Mouse (Mus musculus) splenic B cell, adult 2 months (primary cell): Measurements from ENCODE around the gene Rhov.
A peak's percentile ranks its signal among the peaks of the same experiment; 100 is the strongest.

Source experiments
- DNase-seq: peaks from one replicate; pipeline ENCODE4 v3.0.0-alpha.2; 2011; ENCODE audit warnings: low read depth, low spot score
- H3K27me3 ChIP-seq: 2 replicates; pipeline ENCODE4 v1.6.1; 2012; ENCODE audit warnings: mild to moderate bottlenecking, low read length, moderate library complexity, mixed read lengths; ENCODE audit not compliant: control insufficient read depth, poor library complexity, insufficient read depth, severe bottlenecking
- H3K36me3 ChIP-seq: 2 replicates; pipeline ENCODE4 v1.6.1; 2012; ENCODE audit warnings: mild to moderate bottlenecking, low read length, moderate library complexity, mixed read lengths; ENCODE audit not compliant: control insufficient read depth, poor library complexity, insufficient read depth, severe bottlenecking

Rhov gene

GRCm38 (mm10) chr2:119237871-119238220 is 33.2 kb downstream of the Rhov start:
- Histone ChIP-seq H3K27me3 (no peaks in the 10 kb centered on the region), H3K36me3 (no peaks in the 10 kb centered on the region)
- peak; percentile 10 for DNase-seq

DNA sequence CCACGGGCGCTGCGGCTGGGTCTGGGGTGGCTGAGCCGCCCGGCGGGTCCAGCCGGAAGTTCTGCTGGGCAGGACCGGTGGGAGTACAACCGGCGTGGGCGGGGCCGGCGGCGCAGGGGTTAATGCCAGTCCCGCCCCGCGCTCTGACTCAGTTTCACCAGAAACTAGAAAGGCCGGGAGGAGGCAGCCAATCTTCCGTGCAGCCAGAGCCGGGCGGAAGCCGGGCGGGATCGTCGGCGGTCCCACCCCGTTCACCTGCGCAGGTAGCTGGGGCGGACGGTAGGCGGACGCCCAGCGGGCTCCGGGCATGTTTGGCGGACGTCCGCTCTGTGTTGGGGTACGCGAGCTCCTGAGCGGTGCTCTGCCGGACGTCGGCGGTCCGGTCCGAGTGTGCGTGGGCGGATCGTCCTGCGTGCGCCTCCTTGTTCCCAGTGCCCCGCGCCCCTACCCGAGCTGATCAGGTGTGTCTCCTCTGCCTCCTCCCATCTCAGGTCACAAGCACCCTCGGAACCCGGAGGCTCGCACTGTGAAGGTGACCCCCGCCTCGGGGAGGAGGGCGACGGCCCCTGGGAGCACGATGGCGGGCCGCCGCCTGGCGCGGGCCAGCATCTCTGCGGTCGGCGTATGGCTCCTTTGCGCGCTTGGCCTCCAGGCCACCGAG is 33.7 kb downstream of the Rhov start, which contains the start of gene Spint1:
TSS of gene Spint1 (plus strand) at position 153 of the 661 bp plus-strand sequence.
- no peaks in the 10 kb centered on the region for H3K27me3 ChIP-seq
- H3K36me3 ChIP-seq: no peaks in the 10 kb centered on the region
- peak; percentile 19 for DNase-seq

DNA sequence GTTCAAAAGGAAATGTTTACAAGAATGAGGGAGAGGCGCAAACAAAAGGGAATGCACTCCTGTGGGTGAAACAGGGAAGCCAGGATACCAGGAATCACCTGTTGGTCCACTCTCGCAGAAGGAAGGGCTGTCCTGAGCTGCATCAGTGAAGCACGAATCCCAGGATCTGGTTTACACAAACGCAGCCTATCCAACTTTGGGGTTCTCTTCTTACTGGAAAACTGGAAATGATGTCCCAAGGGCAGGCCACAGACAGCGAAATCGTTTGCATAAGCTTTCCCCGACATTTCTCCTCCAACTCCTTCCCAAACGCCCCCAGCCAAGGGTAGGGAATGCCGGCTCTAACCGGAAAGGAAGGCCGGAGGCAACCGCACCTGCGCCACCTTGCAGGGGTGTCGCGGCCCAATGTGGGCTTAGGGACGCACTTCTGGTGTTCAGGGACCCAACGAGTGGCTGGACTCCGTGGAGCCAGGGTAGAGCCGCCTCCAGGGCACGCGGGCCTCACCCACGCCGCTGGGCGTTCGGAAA is 34.3 kb downstream of the Rhov start:
- Histone ChIP-seq H3K36me3 (no peaks in the 10 kb centered on the region), H3K27me3 (no peaks in the 10 kb centered on the region)
- no peak for DNase-seq

DNA sequence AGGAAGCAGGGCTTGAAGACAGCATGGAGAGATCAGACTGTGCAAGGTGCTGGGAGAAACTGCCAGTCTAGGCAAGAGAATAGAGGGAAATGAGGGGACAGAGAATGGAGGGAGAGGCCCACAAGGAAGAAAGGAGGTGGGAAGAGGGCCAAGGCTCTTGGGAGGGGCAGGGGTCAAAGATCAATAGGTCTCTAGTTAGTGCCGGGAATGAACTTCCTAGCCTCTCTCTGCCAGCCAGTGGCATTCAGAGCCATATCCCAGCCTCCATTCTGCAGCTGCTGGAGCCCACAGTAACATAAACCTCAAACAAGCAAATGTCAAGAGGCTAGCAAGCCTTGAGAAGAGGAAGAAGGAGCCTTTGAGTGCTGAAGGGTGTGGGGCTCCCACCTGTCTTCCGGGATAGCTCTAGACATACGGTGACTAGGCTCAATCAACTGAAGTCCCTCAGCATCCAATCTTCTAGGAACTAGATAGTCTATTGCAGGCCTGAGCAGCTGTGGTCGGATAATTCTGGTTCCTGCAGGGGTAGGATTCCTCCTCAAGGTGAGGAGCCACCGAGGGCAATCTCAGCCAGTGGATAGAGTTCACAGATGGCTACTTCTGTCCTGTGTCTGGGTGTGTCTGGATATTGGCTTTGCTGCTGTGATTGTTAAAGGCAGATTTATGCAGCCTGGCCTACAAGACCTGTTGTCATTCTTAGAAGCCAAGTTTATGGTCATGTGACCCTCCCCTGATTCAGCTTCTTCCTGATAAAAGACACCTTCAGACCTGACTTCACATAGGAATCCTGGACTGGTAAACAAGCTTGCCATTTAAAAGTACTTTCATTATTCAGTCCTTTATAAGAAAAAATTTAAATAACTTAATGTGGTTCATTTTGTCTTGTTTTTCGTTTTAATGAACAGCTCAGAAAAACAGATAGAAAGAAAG is 41.0 kb downstream of the Rhov start, which contains the start of gene Ppp1r14d:
TSS of gene Ppp1r14d (minus strand) at position 132 of the 930 bp plus-strand sequence.
- no peak for DNase-seq
- Histone ChIP-seq H3K36me3 (no peaks in the 10 kb centered on the region), H3K27me3 (no peaks in the 10 kb centered on the region)
